Mouse (Mus musculus): ENCODE data around the gene St3gal5. TPM values are rescaled to one million over a fixed set of nuclear protein-coding genes. Genes with fewer than 3 reads are reported as not detected.

Gene St3gal5
- polyA plus RNA-seq, 1 experiment from 2014 or later = 28.8 TPM

DNA sequence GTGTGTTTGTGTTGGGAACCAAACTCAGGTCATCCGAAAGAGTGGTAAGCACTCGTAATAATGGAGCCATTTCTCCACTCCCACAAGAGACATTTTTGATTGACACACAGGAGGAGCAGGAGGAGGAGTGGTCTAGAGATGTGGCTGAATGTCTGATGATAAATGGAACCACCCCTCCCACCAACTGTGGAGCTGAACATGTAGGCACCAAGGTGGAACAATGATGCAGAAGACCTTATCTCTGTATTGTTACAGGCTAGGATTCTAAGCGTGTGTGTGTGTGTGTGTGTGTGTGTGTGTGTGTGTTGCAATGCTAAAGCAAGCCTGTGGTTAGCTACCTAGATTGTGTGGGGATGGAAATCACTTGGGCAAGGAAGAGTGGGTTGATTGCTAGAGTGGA lies 13.2 kb downstream of the St3gal5 start:
- 73% methylated on average over 3 of the region's 3 CpGs for WGBS
- ATAC-seq (replicated peaks; ENCODE audit: insufficient number of reproducible peaks, low FRiP score, low TSS enrichment, low read depth) (no peak), DNase-seq (ENCODE audit: low spot score) (no peak)

DNA sequence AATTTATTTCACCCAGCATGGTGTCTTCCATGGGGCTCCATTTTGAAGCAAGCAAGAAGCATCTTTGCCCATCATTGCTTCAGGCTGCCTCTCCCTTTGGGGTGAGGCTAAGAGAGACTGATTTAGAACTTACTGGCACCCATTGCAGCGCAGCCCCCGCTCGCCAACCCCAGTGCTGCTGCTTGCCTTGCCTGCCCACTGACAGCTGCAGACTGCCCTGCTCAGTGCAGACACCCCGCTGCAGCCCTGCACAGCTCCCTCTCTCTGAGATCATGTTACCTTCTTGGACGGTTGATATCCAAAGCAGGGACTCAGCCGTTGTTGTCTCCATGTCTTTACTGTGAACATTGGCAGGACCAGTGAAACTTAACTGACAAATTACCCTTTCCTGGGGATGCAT lies 15.2 kb downstream of the St3gal5 start:
- H3K4me1 ChIP-seq (ENCODE audit: control insufficient read depth, insufficient read depth, low read length) = no peaks in the 10 kb centered on the region
- no peak overlapping the region for H3K27ac ChIP-seq (replicated peaks; ENCODE audit: low read depth, low read length)
- 33% methylated on average over 6 of the region's 6 CpGs for WGBS
- peak; percentile 30 for DNase-seq (ENCODE audit: low spot score)
- no peaks in the 10 kb centered on the region for H3K9me3 ChIP-seq (replicated peaks; ENCODE audit: control insufficient read depth, low read length)
- no peaks in the 10 kb centered on the region for H3K27me3 ChIP-seq (ENCODE audit: control insufficient read depth, insufficient read depth, low read length)
- no peak overlapping the region for H3K4me2 ChIP-seq (ENCODE audit: low read depth, low read length)
- no peaks in the 10 kb centered on the region for H3K36me3 ChIP-seq (replicated peaks; ENCODE audit: control insufficient read depth, insufficient read depth, low read depth, low read length)
- no peak overlapping the region for H3K4me3 ChIP-seq (ENCODE audit: low read depth, low read length)
- peak; percentile 70; the same call in 1 of the 2 replicates for ATAC-seq (replicated peaks; ENCODE audit: insufficient number of reproducible peaks, low FRiP score, low TSS enrichment, low read depth)
- H3K9ac ChIP-seq (replicated peaks; ENCODE audit: low read length) = no peak overlapping the region; the same call in 1 of the 2 replicates

More for the DNA sequence above, 13.2 kb downstream of the St3gal5 start:
- Histone ChIP-seq H3K9ac (replicated peaks; ENCODE audit: low read length) (no peak overlapping the region), H3K4me2 (ENCODE audit: low read depth, low read length) (no peak overlapping the region), H3K4me3 (ENCODE audit: low read depth, low read length) (no peak overlapping the region), H3K4me1 (ENCODE audit: control insufficient read depth, insufficient read depth, low read length) (no peaks in the 10 kb centered on the region), H3K9me3 (replicated peaks; ENCODE audit: control insufficient read depth, low read length) (no peaks in the 10 kb centered on the region), H3K36me3 (replicated peaks; ENCODE audit: control insufficient read depth, insufficient read depth, low read depth, low read length) (no peaks in the 10 kb centered on the region), H3K27me3 (ENCODE audit: control insufficient read depth, insufficient read depth, low read length) (no peaks in the 10 kb centered on the region), H3K27ac (replicated peaks; ENCODE audit: low read depth, low read length) (no peak overlapping the region)

DNA sequence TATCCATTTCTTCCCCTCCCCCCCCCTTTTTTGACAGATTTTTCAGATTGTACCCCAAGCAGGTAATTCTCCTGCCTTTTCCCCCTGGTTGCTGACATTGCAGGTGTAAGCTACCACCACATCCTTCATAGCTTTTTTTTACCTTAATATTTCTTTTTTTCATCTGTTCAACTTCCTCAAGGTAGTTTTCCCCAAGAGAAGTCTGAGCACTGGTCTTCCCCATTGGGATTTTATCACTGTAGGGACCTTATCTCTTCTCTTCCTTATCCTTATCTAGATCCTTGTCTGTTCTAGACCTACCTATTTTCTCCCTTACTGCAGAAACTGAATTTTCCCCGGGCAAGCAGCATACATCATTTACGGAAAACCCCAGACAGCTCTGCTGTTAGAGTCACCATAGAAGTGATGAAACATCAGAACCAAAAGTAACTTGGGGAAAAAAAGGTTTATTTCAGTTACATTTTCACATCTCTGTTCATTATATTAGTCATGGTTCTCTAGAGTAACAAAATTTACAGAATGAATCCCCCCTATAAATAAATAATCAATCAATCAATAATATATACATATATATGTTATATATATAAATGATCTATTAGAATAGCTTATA lies 15.8 kb downstream of the St3gal5 start:
- H3K4me3 ChIP-seq (ENCODE audit: low read depth, low read length) = no peak overlapping the region
- WGBS = 92% methylated on average over 2 of the region's 2 CpGs
- no peak overlapping the region for H3K4me2 ChIP-seq (ENCODE audit: low read depth, low read length)
- H3K9me3 ChIP-seq (replicated peaks; ENCODE audit: control insufficient read depth, low read length) = no peaks in the 10 kb centered on the region
- H3K27ac ChIP-seq (replicated peaks; ENCODE audit: low read depth, low read length) = no peak overlapping the region
- ATAC-seq (replicated peaks; ENCODE audit: insufficient number of reproducible peaks, low FRiP score, low TSS enrichment, low read depth) = no peak
- H3K4me1 ChIP-seq (ENCODE audit: control insufficient read depth, insufficient read depth, low read length) = no peaks in the 10 kb centered on the region
- no peaks in the 10 kb centered on the region for H3K36me3 ChIP-seq (replicated peaks; ENCODE audit: control insufficient read depth, insufficient read depth, low read depth, low read length)
- no peak overlapping the region for H3K9ac ChIP-seq (replicated peaks; ENCODE audit: low read length)
- DNase-seq (ENCODE audit: low spot score) = no peak
- H3K27me3 ChIP-seq (ENCODE audit: control insufficient read depth, insufficient read depth, low read length) = no peaks in the 10 kb centered on the region

DNA sequence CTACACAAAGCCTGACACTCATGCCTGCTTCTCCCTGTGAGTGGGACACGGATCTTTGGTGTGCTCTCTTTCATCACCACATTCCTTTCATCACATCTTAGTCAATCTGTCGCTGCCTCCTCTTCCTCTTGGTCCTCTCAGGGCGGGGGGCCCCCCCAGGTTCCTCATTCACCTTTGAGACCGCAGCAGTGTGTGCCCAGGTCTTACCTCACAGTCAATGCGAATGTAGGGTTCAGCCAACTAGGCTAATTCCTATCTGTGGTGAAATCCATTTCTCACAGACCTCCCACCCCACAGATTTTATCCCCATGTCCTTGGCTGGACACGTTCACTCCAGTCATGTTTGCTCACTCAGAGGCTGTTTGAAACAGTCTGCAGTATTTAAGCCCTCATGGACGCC lies 17.5 kb downstream of the St3gal5 start:
- Histone ChIP-seq H3K4me3 (ENCODE audit: low read depth, low read length) (no peak overlapping the region), H3K4me1 (ENCODE audit: control insufficient read depth, insufficient read depth, low read length) (no peaks in the 10 kb centered on the region), H3K36me3 (replicated peaks; ENCODE audit: control insufficient read depth, insufficient read depth, low read depth, low read length) (no peaks in the 10 kb centered on the region), H3K4me2 (ENCODE audit: low read depth, low read length) (no peak overlapping the region), H3K9me3 (replicated peaks; ENCODE audit: control insufficient read depth, low read length) (no peaks in the 10 kb centered on the region), H3K27ac (replicated peaks; ENCODE audit: low read depth, low read length) (no peak overlapping the region), H3K27me3 (ENCODE audit: control insufficient read depth, insufficient read depth, low read length) (no peaks in the 10 kb centered on the region), H3K9ac (replicated peaks; ENCODE audit: low read length) (no peak overlapping the region)
- DNase-seq (ENCODE audit: low spot score) (no peak), ATAC-seq (replicated peaks; ENCODE audit: insufficient number of reproducible peaks, low FRiP score, low TSS enrichment, low read depth) (no peak)
- WGBS = 81% methylated on average over 7 of the region's 7 CpGs

DNA sequence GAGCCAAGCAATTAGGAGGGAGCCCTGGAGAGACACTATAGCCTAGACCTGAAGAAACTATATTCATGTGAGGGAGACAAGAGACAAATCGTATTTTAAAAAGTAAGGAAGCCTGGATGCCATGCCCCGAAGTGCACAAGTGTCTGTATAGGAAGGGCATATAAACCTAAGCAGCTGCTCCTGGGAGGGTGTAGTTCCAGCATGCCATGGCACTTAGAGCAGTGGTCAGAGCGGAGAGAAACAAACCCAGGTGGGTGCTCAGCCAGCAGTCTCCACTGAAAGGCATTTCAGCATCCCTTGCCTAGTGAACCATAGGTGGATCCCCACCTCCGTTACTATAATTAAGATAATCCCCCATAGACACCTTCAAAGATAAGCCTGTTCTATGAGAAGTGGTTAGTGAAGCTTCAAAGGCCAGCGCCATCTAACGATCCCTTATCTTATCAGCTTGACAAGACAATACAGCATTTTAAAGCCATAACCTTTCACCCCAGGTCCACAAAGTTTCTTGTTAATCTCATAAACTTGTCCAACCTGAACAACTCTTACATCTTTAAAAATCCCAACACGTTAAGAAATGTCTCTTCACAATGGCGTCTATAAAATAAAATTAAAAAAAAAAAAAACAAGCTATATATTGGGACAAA lies 20.1 kb downstream of the St3gal5 start:
- Histone ChIP-seq H3K36me3 (replicated peaks; ENCODE audit: control insufficient read depth, insufficient read depth, low read depth, low read length) (no peaks in the 10 kb centered on the region), H3K9ac (replicated peaks; ENCODE audit: low read length) (no peak overlapping the region), H3K4me3 (ENCODE audit: low read depth, low read length) (no peak overlapping the region), H3K9me3 (replicated peaks; ENCODE audit: control insufficient read depth, low read length) (no peaks in the 10 kb centered on the region), H3K4me2 (ENCODE audit: low read depth, low read length) (no peak overlapping the region), H3K4me1 (ENCODE audit: control insufficient read depth, insufficient read depth, low read length) (no peaks in the 10 kb centered on the region), H3K27ac (replicated peaks; ENCODE audit: low read depth, low read length) (no peak overlapping the region), H3K27me3 (ENCODE audit: control insufficient read depth, insufficient read depth, low read length) (no peaks in the 10 kb centered on the region)
- WGBS = 68% methylated on average over 8 of the region's 8 CpGs
- no peak for ATAC-seq (replicated peaks; ENCODE audit: insufficient number of reproducible peaks, low FRiP score, low TSS enrichment, low read depth)
- no peak for DNase-seq (ENCODE audit: low spot score)

DNA sequence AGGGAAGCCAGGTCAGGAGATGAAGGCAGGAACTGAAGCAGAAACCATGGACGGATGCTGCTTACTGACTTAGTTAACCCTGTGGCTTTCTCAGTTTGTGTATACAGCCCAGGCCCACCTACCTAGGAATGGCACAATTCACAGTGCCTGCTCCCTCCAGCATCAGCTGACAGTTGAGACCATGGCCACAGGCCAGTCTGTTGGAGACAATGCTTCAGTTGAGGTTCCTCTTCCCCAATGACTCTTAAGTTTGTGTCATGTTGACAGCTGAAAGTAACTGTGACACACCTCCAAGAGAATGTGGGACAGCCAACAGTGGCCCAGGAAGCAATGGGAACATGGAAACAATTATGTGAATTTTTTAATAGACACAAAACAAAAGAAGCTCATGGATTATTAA lies 22.5 kb downstream of the St3gal5 start:
- H3K36me3 ChIP-seq (replicated peaks; ENCODE audit: control insufficient read depth, insufficient read depth, low read depth, low read length) = no peaks in the 10 kb centered on the region
- H3K4me2 ChIP-seq (ENCODE audit: low read depth, low read length) = no peak overlapping the region
- DNase-seq (ENCODE audit: low spot score) (no peak), ATAC-seq (replicated peaks; ENCODE audit: insufficient number of reproducible peaks, low FRiP score, low TSS enrichment, low read depth) (no peak)
- no peak overlapping the region for H3K4me3 ChIP-seq (ENCODE audit: low read depth, low read length)
- no peak overlapping the region for H3K27ac ChIP-seq (replicated peaks; ENCODE audit: low read depth, low read length)
- WGBS = 79% methylated on average over 1 of the region's 1 CpGs
- H3K4me1 ChIP-seq (ENCODE audit: control insufficient read depth, insufficient read depth, low read length) = no peaks in the 10 kb centered on the region
- H3K27me3 ChIP-seq (ENCODE audit: control insufficient read depth, insufficient read depth, low read length) = no peaks in the 10 kb centered on the region
- no peaks in the 10 kb centered on the region for H3K9me3 ChIP-seq (replicated peaks; ENCODE audit: control insufficient read depth, low read length)
- no peak overlapping the region for H3K9ac ChIP-seq (replicated peaks; ENCODE audit: low read length)

DNA sequence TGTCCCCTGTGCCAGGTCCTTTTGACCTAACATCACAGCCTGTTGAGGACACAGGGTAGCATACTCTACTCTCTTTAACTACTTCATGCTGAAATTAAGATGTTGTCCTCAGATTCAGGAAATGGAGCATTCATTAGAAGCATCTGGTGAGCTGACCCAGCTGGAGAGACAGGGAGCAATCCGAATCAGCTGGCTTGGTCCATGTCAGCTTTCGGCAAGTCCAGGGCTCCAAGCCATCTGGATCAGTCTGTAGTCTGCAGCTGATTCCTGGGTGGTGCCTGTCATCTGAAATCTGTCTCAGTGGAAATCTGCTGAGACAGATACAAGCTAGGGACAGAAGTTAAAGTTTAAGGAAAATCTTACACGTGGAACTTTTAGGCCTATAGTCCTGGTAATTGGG lies 23.9 kb downstream of the St3gal5 start:
- ATAC-seq (replicated peaks; ENCODE audit: insufficient number of reproducible peaks, low FRiP score, low TSS enrichment, low read depth) = no peak

DNA sequence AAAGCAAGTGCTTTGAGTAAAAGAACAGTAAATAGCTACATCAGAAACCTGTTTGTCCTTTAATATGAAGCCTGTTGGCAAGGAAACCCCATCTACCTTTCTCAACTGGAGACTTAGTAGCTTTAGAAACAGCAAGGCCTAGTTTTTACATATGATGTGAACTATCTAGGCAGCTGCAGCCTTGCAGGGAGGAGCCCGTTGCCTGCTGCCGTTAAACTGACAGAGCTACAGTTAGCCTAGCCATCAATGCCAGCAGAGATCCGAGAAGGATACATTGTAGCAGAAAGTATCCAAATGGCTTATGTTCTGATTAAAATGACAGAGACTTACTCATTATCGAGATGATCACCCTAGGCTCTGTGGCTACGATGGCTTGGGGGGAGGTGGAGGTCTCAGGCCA lies 25.1 kb downstream of the St3gal5 start:
- WGBS = 81% methylated on average over 5 of the region's 5 CpGs
- H3K27ac ChIP-seq (replicated peaks; ENCODE audit: low read depth, low read length) = no peak overlapping the region
- H3K9me3 ChIP-seq (replicated peaks; ENCODE audit: control insufficient read depth, low read length) = no peaks in the 10 kb centered on the region
- H3K9ac ChIP-seq (replicated peaks; ENCODE audit: low read length) = no peak overlapping the region
- no peaks in the 10 kb centered on the region for H3K36me3 ChIP-seq (replicated peaks; ENCODE audit: control insufficient read depth, insufficient read depth, low read depth, low read length)
- no peaks in the 10 kb centered on the region for H3K4me1 ChIP-seq (ENCODE audit: control insufficient read depth, insufficient read depth, low read length)
- no peak for ATAC-seq (replicated peaks; ENCODE audit: insufficient number of reproducible peaks, low FRiP score, low TSS enrichment, low read depth)
- H3K27me3 ChIP-seq (ENCODE audit: control insufficient read depth, insufficient read depth, low read length) = no peaks in the 10 kb centered on the region
- DNase-seq (ENCODE audit: low spot score) = no peak
- no peak overlapping the region for H3K4me2 ChIP-seq (ENCODE audit: low read depth, low read length)
- no peak overlapping the region for H3K4me3 ChIP-seq (ENCODE audit: low read depth, low read length)

More for the DNA sequence above, 23.9 kb downstream of the St3gal5 start:
- no peak for DNase-seq (ENCODE audit: low spot score)
- no peak overlapping the region for H3K4me2 ChIP-seq (ENCODE audit: low read depth, low read length)
- no peaks in the 10 kb centered on the region for H3K27me3 ChIP-seq (ENCODE audit: control insufficient read depth, insufficient read depth, low read length)
- H3K9ac ChIP-seq (replicated peaks; ENCODE audit: low read length) = no peak overlapping the region
- H3K4me3 ChIP-seq (ENCODE audit: low read depth, low read length) = no peak overlapping the region
- H3K4me1 ChIP-seq (ENCODE audit: control insufficient read depth, insufficient read depth, low read length) = no peaks in the 10 kb centered on the region
- H3K36me3 ChIP-seq (replicated peaks; ENCODE audit: control insufficient read depth, insufficient read depth, low read depth, low read length) = no peaks in the 10 kb centered on the region
- no peak overlapping the region for H3K27ac ChIP-seq (replicated peaks; ENCODE audit: low read depth, low read length)
- WGBS = 40% methylated on average over 3 of the region's 3 CpGs
- H3K9me3 ChIP-seq (replicated peaks; ENCODE audit: control insufficient read depth, low read length) = no peaks in the 10 kb centered on the region

Data from embryonic facial prominence, embryonic 11.5 days (tissue).